Mouse (Mus musculus) brain, embryonic 14.5 days (tissue): ENCODE data around the gene Cenpx. TPM values are rescaled to one million over a fixed set of nuclear protein-coding genes. Genes with fewer than 3 reads are reported as not detected.
A peak's percentile ranks its signal among the peaks of the same experiment; 100 is the strongest.

Experiments
- DNase-seq: peaks from one replicate; pipeline ENCODE4 v3.0.0-alpha.2; 2011; ENCODE audit warnings: low read depth
- CTCF ChIP-seq: fragments of 200-500 bp; IDR thresholded peaks from 2 replicates; pipeline ENCODE4 v1.5.1; 2012; ENCODE audit warnings: inconsistent platforms, mild to moderate bottlenecking, moderate library complexity, borderline replicate concordance; ENCODE audit not compliant: insufficient read depth, insufficient read length; ENCODE audit errors: extremely low read depth
- POLR2A ChIP-seq: fragments of 200-500 bp; IDR thresholded peaks from 2 replicates; pipeline ENCODE4 v1.6.1; 2012; ENCODE audit warnings: mild to moderate bottlenecking, inconsistent platforms, borderline replicate concordance; ENCODE audit not compliant: poor library complexity, insufficient read depth, insufficient read length, severe bottlenecking; ENCODE audit errors: extremely low read depth
- polyA plus RNA-seq: library from polyadenylated mRNA; depleted of rRNA; stranded (reverse); fragments of >200 nt; gene quantifications from 2 replicates; pipeline ENCODE4 v1.2.3, GENCODE M21; 2012

Gene Cenpx
- polyA plus RNA-seq, 1 experiment = 59.7 TPM

GRCm38 (mm10) chr11:120721124-120722066 is 7.9 kb upstream of the Cenpx start, which contains the start of gene Rac3:
Gene Rac3 (plus strand): TSS chr11:120721470.
- DNase-seq = peak; percentile 86
- TF ChIP-seq POLR2A = 0 out of 2 replicates have a peak, but pooled peaks have one; percentile 27
- TF ChIP-seq CTCF = no peak

GRCm38 (mm10) chr11:120720450-120720849 is 6.9 kb upstream of the Cenpx start:
- DNase-seq = peak; percentile 94
- TF ChIP-seq POLR2A (no peak), CTCF (peak; percentile 93)

GRCm38 (mm10) chr11:120719841-120720376 is 6.4 kb upstream of the Cenpx start:
- no peak for TF ChIP-seq POLR2A
- TF ChIP-seq CTCF = no peak
- DNase-seq = no peak

GRCm38 (mm10) chr11:120719242-120719641 is 5.7 kb upstream of the Cenpx start:
- TF ChIP-seq CTCF = no peak
- TF ChIP-seq POLR2A = no peak
- DNase-seq = no peak

- TF ChIP-seq POLR2A = no peak
- no peak for TF ChIP-seq CTCF
- DNase-seq = no peak
Observed at GRCm38 (mm10) chr11:120715131-120715530, 1.6 kb upstream of the Cenpx start.

GRCm38 (mm10) chr11:120714546-120714945 is 1.0 kb upstream of the Cenpx start:
- TF ChIP-seq POLR2A = no peak
- no peak for TF ChIP-seq CTCF
- no peak for DNase-seq

GRCm38 (mm10) chr11:120712771-120713568 is 568 bp downstream of the Cenpx start:
- DNase-seq = peak; percentile 69

GRCm38 (mm10) chr11:120711980-120712604 is 1.4 kb downstream of the Cenpx start:
- TF ChIP-seq POLR2A (no peak), CTCF (no peak)
- no peak for DNase-seq

More at GRCm38 (mm10) chr11:120712771-120713568, 568 bp downstream of the Cenpx start:
- TF ChIP-seq CTCF (peak; percentile 62), POLR2A (no peak)

GRCm38 (mm10) chr11:120710672-120711071 is 2.9 kb downstream of the Cenpx start:
- no peak for DNase-seq
- no peak for TF ChIP-seq POLR2A
- no peak for TF ChIP-seq CTCF

- TF ChIP-seq CTCF = no peak
- no peak for TF ChIP-seq POLR2A
- no peak for DNase-seq
Observed at GRCm38 (mm10) chr11:120709551-120709950, 4.0 kb downstream of the Cenpx start.
